Mouse (Mus musculus) bone marrow, adult 2 months (tissue): ENCODE measurements around the gene Rpl13a. TPM values are rescaled to one million over a fixed set of nuclear protein-coding genes. Genes with fewer than 3 reads are reported as not detected.
"Not testable (repeated sequence)": the region's sequence is repeated elsewhere in the genome, so short reads cannot be mapped to it uniquely, and the experiment has no call there.

Experiments used
- H3K27ac ChIP-seq: fragments of 200-500 bp; 2 replicates; pipeline ENCODE4 v1.5.1; 2012; ENCODE audit warnings: low read depth, mild to moderate bottlenecking, control low read depth, inconsistent platforms, low read length; ENCODE audit not compliant: control insufficient read depth, poor library complexity, insufficient read depth
- H3K4me1 ChIP-seq: fragments of 200-500 bp; 2 replicates; pipeline ENCODE4 v1.6.1; 2011; ENCODE audit warnings: low read length; ENCODE audit not compliant: control insufficient read depth, insufficient read depth
- H3K4me3 ChIP-seq: fragments of 200-500 bp; replicated peaks from 2 replicates; pipeline ENCODE3; 2011; ENCODE audit warnings: mild to moderate bottlenecking, low read depth, low read length, control low read depth; ENCODE audit not compliant: control insufficient read depth
- CTCF ChIP-seq: fragments of 200-500 bp; IDR thresholded peaks from 2 replicates; pipeline ENCODE4 v1.5.1; 2011; ENCODE audit warnings: low read length, control low read depth; ENCODE audit not compliant: control insufficient read depth, insufficient read depth
- POLR2A ChIP-seq: fragments of 200-500 bp; IDR thresholded peaks from 2 replicates; pipeline ENCODE4 v1.6.1; 2011; ENCODE audit warnings: low read depth, mild to moderate bottlenecking, control low read depth, low read length, borderline replicate concordance; ENCODE audit not compliant: control insufficient read depth
- WGBS: fragments of 180-500 bp; shearing (Covaris S2); methylation state at CpG from one replicate; pipeline ENCODE4 v1.1.7; 2018; 5-methylcytosine and 5-hydroxymethylcytosine counted together
- polyA plus RNA-seq: library from polyadenylated mRNA; stranded (reverse); fragments of >200 nt; gene quantifications from 2 replicates; pipeline ENCODE4 v1.2.4, GENCODE M21; 2011; ENCODE audit warnings: low replicate concordance; ENCODE audit not compliant: missing spikeins, insufficient read depth, insufficient read length

The Rpl13a gene
- polyA plus RNA-seq, 1 experiment: 4,441 TPM

- H3K4me1 ChIP-seq: peaks cover 13% of the 10 kb centered on the region; the same call in 1 of the 2 replicates
- peak overlapping the region; percentile 25 for H3K4me3 ChIP-seq
- TF ChIP-seq CTCF (no peak), POLR2A (no peak)
- peak overlapping the region; percentile 76 for H3K27ac ChIP-seq
Observed at GRCm38 (mm10) chr7:45121966-45122365, 6.6 kb downstream of the Rpl13a start.

- Histone ChIP-seq H3K4me3 (peak overlapping the region; percentile 25), H3K27ac (peak overlapping the region; percentile 76), H3K4me1 (peaks cover 11% of the 10 kb centered on the region; the same call in 1 of the 2 replicates)
- WGBS: 9% methylated on average over 8 of the region's 8 CpGs
- TF ChIP-seq CTCF: no peak
- peak; percentile 17; the same call in 1 of the 2 replicates for TF ChIP-seq POLR2A
Observed at GRCm38 (mm10) chr7:45121404-45121803, 7.2 kb downstream of the Rpl13a start.

DNA sequence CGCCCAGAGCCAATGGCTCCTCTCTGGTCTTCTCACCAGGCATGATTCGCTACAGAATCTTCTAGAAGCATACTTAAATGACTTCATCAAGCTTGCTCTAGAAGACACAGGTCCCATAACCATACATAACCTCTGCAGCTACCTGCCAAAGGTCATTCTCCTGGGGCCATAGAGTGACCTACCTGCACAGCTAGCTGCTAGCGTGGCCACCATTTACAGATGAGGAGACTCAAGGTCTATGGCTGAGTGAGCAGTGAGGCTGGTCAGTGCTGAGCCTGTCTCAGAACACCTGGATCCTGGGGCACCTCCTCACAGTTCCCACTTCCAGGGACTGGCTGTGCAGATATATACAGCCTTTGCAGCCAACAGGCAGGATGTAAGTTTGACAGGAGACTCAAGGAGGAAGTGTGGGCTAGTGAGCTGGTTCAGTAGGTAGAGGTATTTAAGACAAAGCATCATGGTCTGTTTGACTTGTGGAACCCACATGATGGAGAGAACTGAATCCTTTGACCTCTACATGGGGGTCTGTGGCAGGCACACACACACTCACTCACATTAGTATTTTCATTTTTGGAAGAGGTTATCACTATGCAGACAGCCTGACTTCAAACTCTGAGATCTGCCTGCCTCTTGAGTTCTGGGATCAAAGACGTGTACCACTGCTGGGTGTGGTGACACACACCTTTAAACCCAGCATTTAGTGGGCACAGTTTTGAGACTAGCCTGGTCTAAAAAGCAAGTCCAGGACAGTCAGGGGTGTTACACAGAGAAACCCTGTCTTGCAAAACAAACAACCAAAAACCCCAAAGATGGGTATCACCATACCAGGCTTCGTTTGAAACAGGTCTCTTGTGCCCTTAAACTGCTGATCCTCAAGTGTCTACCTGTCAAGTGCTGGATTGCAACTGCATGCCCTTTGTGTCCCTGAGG lies 8.5 kb downstream of the Rpl13a start:
- TF ChIP-seq CTCF (no peak), POLR2A (no peak)
- H3K27ac ChIP-seq: peak overlapping the region; percentile 76
- H3K4me3 ChIP-seq: peak overlapping the region; percentile 36
- peaks cover 11% of the 10 kb centered on the region; the same call in 1 of the 2 replicates for H3K4me1 ChIP-seq
- WGBS: 67% methylated on average over 5 of the region's 5 CpGs

DNA sequence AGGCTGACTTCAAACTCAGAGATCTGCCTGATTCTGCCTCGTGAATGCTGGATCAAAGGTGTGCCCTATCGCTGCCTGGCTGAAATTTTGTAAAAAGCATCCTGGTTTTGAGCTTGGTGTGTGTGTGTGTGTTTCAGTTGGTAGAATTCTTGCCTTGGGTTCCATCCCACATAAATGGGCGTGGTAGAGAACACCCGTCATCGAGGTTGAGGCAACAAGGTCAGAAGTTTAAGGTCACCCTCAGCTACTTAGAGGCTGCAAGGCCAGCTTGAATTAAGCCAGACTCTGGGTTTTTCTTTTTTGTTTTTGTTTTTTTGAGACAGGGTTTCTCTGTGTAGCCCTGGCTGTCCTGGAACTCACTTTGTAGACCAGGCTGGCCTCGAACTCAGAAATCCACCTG lies 10.2 kb downstream of the Rpl13a start:
- TF ChIP-seq POLR2A (no peak), CTCF (no peak)
- Histone ChIP-seq H3K4me3 (no peak overlapping the region), H3K4me1 (peaks cover 9% of the 10 kb centered on the region; the same call in 1 of the 2 replicates), H3K27ac (peak overlapping the region; percentile 11; the same call in 1 of the 2 replicates)
- WGBS: 72% methylated on average over 6 of the region's 6 CpGs

- Histone ChIP-seq H3K4me1 (peaks cover 5% of the 10 kb centered on the region; the same call in 1 of the 2 replicates), H3K4me3 (no peak overlapping the region), H3K27ac (no peak overlapping the region)
- TF ChIP-seq POLR2A: no peak
- no peak for TF ChIP-seq CTCF
- WGBS: 71% methylated on average over 8 of the region's 8 CpGs
Observed at GRCm38 (mm10) chr7:45117566-45117965, 11.0 kb downstream of the Rpl13a start.

- 56% methylated on average over 2 of the region's 2 CpGs for WGBS
- H3K4me1 ChIP-seq: no peaks in the 10 kb centered on the region; the same call in 1 of the 2 replicates
- H3K27ac ChIP-seq: no peak overlapping the region
- no peak overlapping the region for H3K4me3 ChIP-seq
- TF ChIP-seq CTCF (no peak), POLR2A (no peak)
Observed at GRCm38 (mm10) chr7:45113476-45113875, 15.1 kb downstream of the Rpl13a start.

GRCm38 (mm10) chr7:45112529-45112928 lies 16.0 kb downstream of the Rpl13a start:
- Histone ChIP-seq H3K4me3 (no peak overlapping the region), H3K27ac (no peak overlapping the region), H3K4me1 (no peaks in the 10 kb centered on the region; the same call in 1 of the 2 replicates)
- WGBS: 66% methylated on average over 3 of the region's 3 CpGs
- TF ChIP-seq POLR2A (no peak), CTCF (no peak)

DNA sequence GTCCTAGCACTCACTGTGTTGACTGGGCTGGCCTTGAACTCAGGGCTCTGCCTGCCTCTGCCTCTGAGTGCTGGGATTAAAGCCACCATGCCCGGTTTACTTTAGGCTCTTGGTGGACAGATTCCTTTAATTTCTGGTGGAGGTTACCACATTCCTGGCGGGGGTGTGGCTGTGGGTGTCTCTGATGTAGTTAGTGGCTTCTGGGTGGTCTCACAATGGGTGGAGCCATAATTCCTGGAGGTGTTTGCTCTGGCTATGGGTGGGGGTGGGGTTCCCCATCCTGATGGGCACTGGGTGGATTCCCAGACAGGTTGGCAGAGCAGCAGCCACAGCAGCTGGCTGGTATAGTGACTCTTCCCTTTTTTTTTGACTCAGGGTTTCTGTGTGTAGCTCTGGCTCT lies 16.6 kb downstream of the Rpl13a start:
- 69% methylated on average over 2 of the region's 2 CpGs for WGBS
- no peak overlapping the region for H3K4me3 ChIP-seq
- H3K4me1 ChIP-seq: no peaks in the 10 kb centered on the region; the same call in 1 of the 2 replicates
- no peak overlapping the region for H3K27ac ChIP-seq
- no peak for TF ChIP-seq POLR2A

DNA sequence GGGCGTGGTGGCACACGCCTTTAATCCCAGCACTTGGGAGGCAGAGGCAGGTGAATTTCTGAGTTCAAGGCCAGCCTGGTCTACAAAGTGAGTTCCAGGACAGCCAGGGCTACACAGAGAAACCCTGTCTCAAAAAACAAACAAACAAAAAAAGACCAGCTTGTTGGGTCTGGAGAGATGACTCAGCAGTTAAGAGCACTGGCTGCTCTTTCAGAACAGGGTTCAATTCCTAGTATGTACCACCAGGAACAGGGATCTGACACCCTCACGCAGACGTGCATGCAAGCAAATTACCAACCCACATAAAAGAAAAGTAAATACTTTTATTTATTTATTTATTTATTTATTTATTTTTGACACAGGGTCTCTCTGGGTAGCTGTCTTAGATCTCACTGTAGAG lies 18.5 kb downstream of the Rpl13a start:
- H3K4me1 ChIP-seq, H3K27ac ChIP-seq, H3K4me3 ChIP-seq: not testable (repeated sequence)
- WGBS: 70% methylated on average over 4 of the region's 4 CpGs
